Mouse (Mus musculus): ENCODE measurements around the gene Ncbp1. TPM values are rescaled to one million over a fixed set of nuclear protein-coding genes. Genes with fewer than 3 reads are reported as not detected.
"Not testable (repeated sequence)": the region's sequence is repeated elsewhere in the genome, so short reads cannot be mapped to it uniquely, and the experiment has no call there.

The Ncbp1 gene
- polyA plus RNA-seq, 2 experiments from 2014 or later: 37.0 to 44.2 TPM

DNA sequence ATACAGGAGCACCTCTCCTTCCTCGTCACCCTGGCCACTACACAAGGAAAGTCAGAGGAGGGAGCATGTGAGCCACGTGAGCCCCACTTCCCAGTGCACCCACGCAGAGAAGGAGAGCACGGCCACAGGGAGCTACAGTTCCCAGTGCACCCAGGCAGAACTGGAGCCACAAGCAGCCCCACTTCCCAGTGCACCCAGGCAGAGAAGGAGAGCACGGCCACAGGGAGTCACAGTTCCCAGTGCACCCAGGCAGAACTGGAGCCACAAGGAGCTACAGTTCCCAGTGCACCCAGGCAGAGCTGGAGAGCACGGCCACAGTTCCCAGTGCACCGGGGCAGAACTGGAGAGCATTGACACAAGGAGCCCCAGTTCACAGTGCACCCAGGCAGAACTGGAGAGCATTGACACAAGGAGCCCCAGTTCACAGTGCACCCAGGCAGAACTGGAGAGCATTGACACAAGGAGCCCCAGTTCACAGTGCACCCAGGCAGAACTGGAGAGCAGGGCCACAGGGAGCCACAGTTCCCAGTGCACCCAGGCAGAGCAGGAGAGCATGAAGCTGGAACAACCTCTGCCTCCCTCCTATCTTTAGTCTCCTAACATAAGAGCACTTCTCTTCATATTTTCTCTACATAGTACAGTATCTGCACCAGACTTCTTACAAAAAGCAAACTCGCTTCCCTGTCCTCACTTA is 9.0 kb upstream of the Ncbp1 start:
- no peak for ATAC-seq

DNA sequence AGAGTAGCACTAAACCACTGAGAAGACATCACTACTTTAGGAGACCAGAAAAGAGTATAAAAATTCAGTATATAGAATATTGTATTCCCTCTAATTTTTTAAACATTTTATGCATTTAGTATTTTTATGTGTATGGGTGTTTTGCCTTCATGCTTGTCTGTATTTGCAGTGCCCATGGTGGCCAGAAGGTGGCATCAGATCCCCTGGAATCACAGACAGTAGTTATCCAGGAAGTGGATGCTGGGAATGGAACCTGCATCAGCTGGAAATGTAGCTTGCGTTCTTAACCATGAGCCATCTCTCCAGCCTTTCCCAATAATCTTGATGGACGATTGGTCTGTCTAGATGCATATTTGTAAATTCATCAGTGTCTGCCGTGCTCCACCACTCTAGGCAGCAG is 8.2 kb upstream of the Ncbp1 start:
- ATAC-seq: peak; percentile 70

DNA sequence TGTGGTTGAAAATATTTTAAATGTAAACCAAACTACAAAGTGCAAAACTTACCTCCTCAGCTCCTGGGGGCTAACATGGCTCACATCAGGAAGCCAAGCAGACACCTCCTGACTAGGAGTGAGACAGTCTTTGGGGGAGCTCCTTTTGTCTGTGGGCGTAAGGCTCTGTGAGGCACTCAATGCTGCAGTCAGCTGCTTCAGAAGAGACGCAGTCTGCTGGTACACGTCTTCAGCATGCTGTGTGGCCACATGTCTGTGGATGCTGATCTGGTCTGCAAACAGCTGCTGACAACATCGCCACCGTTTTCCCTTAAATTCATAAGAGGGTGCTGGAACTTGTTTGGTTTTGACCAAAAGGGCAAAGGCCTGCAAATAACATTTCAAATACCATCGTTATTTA is 6.6 kb upstream of the Ncbp1 start:
- ATAC-seq: no peak

DNA sequence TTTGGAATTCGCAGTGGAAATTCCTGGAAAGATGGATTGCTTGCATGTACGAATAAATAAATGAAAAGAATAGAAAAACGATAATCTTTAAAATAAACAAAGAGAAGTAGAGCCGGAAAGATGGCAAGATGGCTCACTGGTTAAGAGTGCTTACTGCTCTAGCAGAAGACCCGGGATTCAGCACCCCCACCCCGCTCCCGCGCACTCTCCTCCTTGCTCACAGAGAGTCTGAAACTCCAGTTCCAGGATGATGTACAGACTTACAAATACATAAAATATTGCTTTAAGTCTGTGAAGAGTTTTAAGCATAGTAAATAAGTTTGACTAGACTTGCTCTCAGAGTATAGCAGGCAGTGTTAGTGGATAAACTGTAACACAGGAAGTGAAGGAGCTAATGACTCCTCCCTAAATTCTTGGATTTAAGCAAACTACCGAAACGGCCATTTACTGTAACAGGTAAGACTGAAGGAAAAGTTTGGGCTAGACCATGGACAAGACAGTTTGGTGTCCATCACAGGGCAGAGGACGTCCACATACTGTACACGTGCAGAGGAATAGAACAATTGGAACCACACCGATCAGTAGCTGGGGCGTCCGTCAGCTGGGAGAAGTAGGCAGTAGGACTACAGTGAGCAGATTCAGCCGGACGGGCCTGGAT is 655 bp upstream of the Ncbp1 start:
- ATAC-seq: peak; percentile 48

DNA sequence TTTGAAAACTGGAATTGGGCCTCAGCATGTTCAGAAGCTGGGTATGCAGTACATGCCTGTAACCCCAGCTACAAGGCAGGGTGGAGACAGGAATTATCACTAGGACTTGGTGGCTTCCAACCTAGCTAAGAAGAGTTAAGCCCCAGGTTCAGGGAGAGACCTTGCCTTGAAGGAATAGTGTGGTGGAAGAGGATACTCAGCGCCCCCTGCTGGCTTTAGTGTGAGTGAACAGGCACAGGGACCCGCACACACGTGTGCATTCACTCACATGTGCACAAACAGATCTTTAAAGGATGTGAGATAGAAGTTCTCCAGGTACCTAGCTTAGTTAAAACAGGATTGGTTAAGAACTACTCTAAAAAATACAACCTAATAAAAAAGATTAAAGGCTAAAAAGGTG is 5.9 kb downstream of the Ncbp1 start:
- ATAC-seq: peak; percentile 42

DNA sequence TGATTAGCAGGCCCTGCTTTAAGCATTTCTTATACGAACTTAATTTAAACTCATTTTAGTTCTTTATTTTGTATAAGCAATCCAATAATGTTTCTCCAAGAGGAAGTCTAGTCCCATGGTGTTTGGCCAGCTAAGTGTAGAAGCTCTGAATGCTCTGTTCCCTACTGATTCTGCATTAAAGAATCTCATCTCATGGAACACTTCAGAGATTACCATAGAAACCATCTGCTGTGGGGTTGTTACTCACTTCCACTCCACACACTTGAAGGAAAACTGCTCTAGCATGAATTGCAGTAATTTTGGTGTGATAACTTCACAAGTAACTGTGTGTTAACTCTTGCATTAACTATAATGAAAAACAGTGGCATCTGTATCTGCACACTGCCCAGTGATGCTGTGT is 8.5 kb downstream of the Ncbp1 start:
- ATAC-seq: no peak

DNA sequence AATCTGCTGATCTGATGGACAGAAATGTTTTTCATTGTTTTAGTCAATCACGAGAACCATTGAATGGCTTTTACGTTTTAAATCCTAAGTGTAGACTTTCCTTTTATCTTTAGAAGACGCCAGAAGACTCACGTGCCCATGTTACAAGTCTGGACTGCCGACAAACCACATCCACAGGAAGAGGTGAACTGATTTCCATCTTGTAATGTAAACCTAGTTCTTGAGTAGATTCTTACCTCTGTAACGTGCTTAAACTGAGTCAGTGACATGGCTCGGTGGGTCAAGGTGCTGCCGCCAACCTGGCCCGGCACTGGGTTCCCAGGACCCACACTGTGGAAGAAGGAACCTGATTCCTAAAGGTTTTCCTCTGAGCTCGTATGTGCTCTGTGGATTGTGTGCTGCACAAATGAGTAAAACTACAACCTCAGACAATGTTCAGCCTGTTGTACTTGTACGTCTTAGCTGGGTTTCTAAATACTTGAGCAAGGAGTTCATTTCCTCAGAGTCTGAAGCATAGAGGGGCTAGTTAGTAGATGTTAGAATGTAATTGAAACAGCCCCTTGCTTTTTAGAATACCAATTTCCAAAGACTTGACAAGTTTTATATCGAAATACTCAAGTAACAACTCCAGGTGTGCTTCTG is 13.6 kb downstream of the Ncbp1 start:
- peak; percentile 98 for ATAC-seq

DNA sequence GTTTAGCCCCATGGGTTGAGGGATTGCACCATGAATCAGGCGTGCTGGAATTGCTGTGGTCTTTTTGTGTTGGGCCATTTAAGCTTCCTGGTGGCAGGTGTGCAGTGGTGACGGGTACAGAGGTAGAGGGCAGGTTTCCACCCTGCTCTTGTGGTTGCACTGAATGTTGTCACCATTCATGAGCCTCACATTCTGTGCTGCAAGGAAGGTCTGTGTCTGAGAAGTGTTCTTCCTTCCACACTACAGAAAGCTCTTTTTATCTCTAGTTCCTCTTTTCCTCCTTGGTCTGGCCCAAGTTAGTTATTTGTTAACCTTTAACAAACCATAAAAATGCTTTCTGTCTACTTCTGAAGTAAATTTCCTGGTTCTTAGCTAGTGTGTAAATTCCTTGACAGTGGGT is 25.6 kb downstream of the Ncbp1 start:
- ATAC-seq: no peak

DNA sequence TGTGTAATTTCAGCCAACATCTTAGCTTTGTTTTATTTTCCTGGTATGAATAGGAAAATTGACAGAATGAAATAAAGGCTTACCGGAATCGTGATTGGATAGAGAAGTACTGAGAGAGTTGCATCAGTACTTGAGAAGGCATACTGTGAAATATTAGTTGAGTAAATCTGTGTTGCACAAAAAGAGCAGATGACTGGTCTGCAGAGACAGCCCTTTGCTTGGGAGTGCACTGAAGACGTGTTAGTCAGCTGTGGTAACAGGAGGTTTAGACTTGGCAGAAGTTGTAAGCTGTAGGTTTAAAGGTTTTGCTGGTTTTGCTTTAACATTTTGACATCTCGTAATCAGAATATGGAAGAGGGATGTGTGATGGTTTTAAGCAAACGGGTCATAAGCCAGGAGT is 27.4 kb downstream of the Ncbp1 start:
- no peak for ATAC-seq

DNA sequence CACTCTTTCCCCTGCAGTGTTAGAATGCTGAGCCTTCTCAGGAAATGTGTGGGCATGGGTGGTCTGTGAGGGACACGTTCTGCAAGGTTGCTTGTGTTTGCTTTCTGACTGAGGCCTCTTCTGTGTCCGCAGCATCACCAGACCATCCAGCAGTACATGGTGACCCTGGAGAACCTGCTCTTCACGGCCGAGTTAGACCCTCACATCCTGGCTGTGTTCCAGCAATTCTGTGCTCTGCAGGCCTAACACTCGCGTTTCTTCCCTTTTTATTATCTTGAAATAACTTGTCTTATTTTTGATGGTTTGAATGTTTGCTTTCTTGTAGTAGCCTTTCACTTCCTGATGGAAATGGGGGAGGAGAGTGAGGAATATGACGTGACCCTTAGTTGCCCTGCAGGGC is 33.3 kb downstream of the Ncbp1 start:
- no peak for ATAC-seq

DNA sequence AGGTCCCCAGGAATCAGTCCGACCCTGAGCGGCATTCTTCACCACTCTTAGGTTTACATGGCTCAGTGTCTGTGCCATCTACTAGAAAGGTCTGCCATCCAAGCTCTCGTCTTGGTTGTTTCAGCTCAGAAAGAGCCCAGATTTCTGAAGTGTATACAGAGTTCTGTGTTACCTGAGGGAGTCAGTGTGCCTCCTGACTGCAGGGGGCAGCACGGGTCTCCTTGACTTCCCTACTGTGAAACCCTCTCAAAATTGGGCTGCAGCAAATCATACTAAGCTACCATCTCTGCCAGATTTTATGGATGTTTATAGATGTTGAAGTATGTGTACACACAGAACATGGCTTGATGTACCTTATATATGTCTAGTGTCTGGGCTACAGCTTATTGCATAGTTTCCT is 37.9 kb downstream of the Ncbp1 start:
- no peak for ATAC-seq

DNA sequence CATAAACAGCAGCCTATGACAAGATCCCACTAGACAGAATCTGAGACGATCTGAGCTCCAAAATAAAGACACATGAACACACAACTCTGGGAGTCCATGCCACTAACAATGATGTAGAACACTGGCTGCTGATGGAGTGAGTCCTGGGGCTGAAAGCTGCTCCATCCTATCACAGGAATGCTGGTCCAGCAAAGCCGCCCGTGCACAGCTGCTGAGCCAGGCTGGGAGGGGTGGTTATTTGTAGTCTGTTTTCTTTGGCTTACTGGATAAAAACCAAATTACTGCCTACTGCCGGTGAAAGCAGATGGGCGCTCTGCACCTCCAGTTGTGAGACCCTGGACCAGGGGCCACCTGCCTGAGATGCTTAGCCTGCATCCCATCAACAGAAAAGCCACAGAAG is 38.6 kb downstream of the Ncbp1 start:
- ATAC-seq: no peak

DNA sequence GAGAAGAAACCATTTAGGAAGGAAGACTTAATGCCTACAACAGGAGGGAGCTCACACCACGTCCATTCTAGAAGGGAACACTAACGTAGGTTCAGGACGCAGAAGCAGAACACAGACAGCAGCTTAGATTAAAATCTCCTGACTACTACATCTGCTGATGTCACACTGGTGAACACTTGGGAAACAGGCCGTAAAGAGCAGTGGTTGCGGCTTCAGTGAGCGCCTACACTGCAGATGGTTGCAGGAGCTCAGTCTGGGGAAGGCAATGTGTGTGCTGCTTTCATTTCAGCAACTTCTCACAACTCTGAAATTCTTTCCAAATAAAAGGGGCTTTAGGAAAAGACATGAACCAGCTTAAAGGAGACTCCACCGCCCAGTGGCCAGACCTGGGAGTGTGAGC is 39.1 kb downstream of the Ncbp1 start:
- ATAC-seq: no peak

DNA sequence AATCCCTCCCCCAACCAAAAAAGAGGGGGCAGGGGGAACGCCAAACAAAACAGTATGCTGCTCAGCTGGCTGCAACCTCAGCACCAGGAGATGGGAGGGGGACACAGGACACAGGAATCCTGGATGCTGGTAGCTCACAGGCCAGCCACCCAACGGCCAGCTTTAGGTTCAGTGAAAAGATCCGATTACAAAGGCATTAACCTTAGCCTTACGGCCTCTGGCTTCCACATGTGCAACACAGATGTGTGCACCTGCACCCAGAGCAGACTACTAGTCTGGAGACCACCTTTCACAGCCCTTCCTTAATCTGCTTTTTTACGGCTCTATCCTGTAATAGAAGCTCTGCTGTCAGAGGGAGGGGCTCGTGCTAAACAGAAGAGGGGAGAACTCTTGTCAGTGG is 42.8 kb downstream of the Ncbp1 start:
- no peak for ATAC-seq

DNA sequence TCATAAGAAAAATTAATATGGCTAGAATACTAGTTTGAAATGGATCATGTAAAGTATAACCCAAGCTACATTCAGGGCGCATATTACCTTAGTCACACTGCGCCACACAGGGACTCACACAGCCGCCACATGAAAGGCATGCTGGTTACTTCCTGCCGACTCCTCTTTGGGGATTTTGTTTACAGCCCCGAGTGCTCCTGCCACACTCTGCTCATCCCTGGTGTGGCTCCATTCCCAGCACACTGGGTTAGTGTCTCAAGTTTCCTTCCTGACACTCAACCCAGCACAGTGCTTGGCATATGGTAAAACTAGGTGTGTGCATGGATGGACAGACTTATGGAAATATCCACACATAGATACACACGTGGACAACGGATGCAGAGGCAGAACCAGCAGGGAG is 43.8 kb downstream of the Ncbp1 start:
- ATAC-seq: peak; percentile 41

DNA sequence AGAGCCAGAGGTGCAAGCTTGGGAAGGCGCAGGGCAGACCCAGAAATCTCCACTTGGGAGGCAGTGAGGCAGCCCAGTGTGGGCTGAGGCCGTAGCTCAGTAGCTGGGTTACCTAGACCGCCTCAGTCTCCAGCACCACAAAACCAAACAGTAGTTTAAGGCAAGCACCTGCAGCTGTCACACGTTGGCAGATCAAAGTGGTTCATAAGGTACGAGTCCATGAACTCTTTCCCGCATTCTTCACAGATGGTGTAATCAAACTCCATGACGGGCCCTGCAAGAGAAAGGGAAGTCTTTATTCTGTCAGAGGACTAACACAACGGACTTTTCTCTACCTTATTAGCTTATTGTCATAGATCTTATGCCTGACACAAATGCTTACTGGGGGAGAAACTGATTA is 47.0 kb downstream of the Ncbp1 start:
- no peak for ATAC-seq

DNA sequence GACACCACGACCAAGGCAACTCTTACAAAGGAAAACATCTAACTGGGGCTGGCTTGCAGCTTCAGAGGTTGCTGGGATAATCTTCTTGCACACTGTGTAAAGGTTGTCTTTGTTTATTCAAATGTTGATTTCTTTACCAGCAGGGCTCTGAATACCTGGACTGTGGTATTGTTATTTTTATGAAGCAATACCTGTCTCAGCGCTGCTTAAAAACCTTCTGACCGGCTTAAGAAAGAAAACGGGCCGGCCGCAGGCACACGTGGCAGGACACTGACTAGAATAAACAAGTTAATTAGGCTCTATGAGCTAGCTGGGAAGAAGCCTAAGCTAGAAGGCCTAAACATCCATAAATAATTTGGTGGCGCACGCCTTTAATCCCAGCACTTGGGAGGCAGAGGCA is 47.5 kb downstream of the Ncbp1 start:
- no peak for ATAC-seq

DNA sequence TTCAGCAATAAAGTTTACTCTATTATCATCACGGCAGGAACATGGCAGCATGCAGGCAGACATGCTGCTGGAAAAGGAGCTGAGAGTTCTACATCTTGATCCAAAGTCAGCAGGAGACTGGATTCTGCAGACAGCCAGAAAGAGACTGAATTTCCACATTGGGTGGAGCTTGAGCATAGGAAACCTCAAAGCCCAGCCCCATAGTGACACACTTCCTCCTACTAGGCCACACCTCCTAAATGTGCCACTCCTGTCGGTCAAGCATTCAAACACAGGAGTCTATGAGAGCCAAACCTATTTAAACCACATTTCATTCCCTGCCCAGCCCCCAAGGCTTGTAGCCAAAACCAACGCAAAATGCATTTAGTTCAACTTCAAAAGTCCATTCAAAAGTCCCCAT is 48.1 kb downstream of the Ncbp1 start:
- ATAC-seq: no peak

DNA sequence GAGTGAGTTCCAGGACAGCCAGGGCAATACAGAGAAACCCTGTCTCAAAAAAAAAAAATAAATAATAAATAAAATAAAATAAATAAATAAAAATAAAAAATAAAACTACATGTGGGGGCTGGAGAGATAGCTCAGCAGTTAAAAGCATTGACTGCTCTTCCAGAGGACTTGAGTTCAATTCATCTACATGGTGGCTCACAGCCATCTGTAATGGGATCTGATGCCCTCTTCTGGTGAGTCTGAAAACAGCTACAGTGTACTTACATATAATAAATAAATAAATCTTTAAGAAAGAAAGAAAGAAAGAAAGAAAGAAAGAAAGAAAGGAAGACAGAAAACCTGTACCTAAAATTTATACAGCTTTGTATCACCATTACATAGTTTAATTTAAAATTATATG is 53.6 kb downstream of the Ncbp1 start:
- not testable (repeated sequence) for ATAC-seq

DNA sequence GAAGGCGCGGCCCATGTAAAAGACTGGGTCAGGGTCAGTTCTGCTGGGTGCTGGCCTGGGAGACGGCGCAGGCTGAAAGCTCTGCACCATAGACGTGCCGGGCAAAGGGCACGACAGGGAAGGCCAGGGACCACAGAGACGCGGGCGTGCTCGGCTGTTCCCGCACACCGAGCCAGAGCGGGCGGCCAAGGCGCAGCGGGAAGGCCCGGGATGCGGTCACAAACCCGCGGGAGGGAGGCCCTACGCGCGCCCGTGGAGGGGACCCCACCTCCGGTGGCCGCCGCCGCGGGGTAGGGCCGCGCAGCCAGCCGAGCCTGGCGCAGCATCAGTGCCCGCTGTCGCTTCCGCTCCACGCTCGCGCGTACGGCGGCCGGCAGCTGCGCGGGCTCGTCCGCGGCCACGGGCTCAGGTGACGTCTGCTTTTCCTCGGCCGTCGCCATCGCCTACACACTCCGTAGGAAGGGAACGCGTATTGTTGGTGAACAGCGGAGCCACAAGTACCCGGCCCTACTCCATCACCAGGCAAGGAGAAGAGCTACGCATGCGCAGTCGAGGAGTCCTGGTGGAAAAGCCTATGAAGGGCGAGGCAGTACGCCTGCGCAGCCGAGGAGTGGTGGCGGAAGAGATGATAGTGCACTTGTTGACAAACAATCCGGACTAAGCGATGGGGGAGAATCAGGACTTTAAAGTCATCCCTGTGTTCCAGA is 57.5 kb downstream of the Ncbp1 start, which contains the start of gene Xpa:
Gene Xpa, minus strand, starts transcription at position 531 of the 707 bp plus-strand sequence.
- peak; percentile 89 for ATAC-seq

DNA sequence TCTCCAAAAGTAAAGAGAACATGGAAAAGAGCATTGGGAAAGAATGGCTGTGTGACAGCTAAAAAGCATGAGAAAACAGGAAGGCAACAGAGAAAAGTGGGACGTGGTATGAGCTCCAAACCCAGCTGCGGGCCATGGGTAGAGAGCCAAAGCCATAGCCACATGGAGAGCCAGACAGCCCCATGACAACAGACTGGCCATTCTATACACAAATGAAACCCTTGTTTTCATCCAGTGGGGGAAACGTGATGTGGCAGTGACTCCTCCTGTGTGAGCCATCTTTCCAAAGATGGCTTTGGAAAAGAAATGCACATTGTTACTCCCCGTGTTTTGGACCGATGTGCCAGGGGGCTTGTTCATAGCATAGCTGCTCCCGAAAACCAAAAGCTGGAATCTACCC is 58.1 kb downstream of the Ncbp1 start:
- peak; percentile 18 for ATAC-seq

DNA sequence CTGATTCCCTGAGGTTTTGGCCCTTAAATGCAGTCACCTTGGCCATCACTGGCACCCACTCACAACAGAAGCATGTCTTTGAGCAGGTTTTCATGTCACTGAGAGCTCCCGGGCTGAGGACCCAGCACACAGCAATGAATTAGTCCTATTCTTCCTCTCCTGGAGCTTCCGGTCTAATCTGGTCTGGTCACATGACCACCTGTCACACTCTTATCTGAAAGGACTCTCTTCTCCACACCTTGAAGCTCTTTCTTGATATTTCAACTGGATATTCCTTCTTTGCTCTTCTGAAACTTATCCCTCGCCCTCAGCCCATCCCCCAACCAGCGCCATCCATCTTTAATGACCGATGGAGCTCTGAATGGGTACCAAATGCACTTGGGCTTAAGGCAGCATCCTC is 59.7 kb downstream of the Ncbp1 start:
- ATAC-seq: no peak

DNA sequence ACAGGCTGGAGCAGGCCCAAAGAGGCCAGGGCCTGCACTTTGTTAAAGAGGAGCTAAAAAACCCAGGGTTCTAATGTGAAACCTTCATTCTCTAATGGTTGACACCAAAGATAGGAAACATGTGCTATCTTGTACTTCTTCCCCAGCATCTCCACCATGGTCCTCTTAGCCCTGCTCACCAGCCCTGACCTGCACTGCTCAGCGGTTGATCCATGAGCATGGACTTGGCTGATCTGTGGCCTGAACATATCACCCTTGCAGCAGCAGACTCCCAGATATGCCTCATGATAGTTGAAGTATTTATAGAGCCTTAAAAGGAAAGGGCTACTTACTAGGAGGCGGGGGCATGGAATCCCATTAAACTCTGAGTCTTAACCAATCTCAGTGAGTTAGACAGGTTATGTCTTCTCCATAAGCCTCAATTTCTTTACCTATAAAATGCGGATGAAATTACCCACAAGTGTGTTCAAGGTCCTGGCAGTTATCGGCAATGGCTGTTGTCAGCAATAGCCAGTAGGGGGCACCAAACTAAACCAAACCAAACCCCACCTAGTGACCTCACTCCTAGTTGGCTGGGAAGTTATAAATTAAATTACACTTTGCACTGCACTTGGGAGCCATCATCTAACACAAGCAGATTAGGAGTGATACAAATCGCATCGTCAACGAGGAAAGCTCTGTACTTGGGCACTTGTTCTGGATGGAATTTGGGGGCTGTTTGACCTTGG is 63.6 kb downstream of the Ncbp1 start:
- ATAC-seq: peak; percentile 96

All from CD4-positive, CD25-positive, alpha-beta regulatory T cell, adult 4 months (primary cell).